Mouse (Mus musculus): Measurements from ENCODE around the gene Gm14137. TPM values are rescaled to one million over a fixed set of nuclear protein-coding genes. Genes with fewer than 3 reads are reported as not detected.

Gene Gm14137
- polyA plus RNA-seq (2015; fragmentation: Nextera tagmentation; extraction: Ambion mirVana) = 0.12 and 0.13 TPM in 2 replicates

- no peak for TF ChIP-seq CTCF (IDR thresholded peaks at IDR 0.05)
- no peak for TF ChIP-seq EP300 (IDR thresholded peaks at IDR 0.05)
Observed at GRCm38 (mm10) chr2:119173991-119174651, at the start of gene Gm14137. Gm14137 (plus strand) TSS chr2:119174509.

GRCm38 (mm10) chr2:119136346-119136898, 37.9 kb upstream of the Gm14137 start:
- no peak overlapping the region for H3K27ac ChIP-seq (ENCODE audit: low read length)
- H3K36me3 ChIP-seq (ENCODE audit: insufficient read depth, low read length) = peaks cover 31% of the 10 kb centered on the region
- WGBS = 75% methylated on average over 5 of the region's 5 CpGs
- H3K9me3 ChIP-seq (ENCODE audit: low read length) = no peaks in the 10 kb centered on the region
- H3K9ac ChIP-seq (replicated peaks; ENCODE audit: low read depth) = no peak overlapping the region
- H3K4me1 ChIP-seq (ENCODE audit: insufficient read depth, low read depth, low read length) = no peaks in the 10 kb centered on the region
- DNase-seq (ENCODE audit: low spot score) = no peak
- H3K4me2 ChIP-seq (replicated peaks; ENCODE audit: low read depth, low read length) = no peak overlapping the region
- H3K27me3 ChIP-seq (replicated peaks; ENCODE audit: insufficient read depth, low read length) = no peaks in the 10 kb centered on the region
- no peak overlapping the region for H3K4me3 ChIP-seq (ENCODE audit: low read depth, low read length)
- ATAC-seq = no peak
- TF ChIP-seq EP300 (IDR thresholded peaks at IDR 0.05) = no peak
- no peak for TF ChIP-seq CTCF (IDR thresholded peaks at IDR 0.05)

More at GRCm38 (mm10) chr2:119173991-119174651, at the start of gene Gm14137:
- Histone ChIP-seq H3K36me3 (ENCODE audit: insufficient read depth, low read length) (no peaks in the 10 kb centered on the region), H3K4me3 (ENCODE audit: low read depth, low read length) (no peak within 1 kb of the TSS), H3K9ac (replicated peaks; ENCODE audit: low read depth) (no peak within 1 kb of the TSS), H3K9me3 (ENCODE audit: low read length) (no peaks in the 10 kb centered on the region), H3K4me2 (replicated peaks; ENCODE audit: low read depth, low read length) (no peak within 1 kb of the TSS), H3K27ac (ENCODE audit: low read length) (no peak within 1 kb of the TSS), H3K27me3 (replicated peaks; ENCODE audit: insufficient read depth, low read length) (no peaks in the 10 kb centered on the region), H3K4me1 (ENCODE audit: insufficient read depth, low read depth, low read length) (no peaks in the 10 kb centered on the region)
- no peak for DNase-seq (ENCODE audit: low spot score)
- 65% methylated on average over 8 of the region's 8 CpGs for WGBS
- ATAC-seq = no peak

- Histone ChIP-seq H3K4me1 (ENCODE audit: insufficient read depth, low read depth, low read length) (no peaks in the 10 kb centered on the region), H3K27me3 (replicated peaks; ENCODE audit: insufficient read depth, low read length) (no peaks in the 10 kb centered on the region), H3K9me3 (ENCODE audit: low read length) (no peaks in the 10 kb centered on the region), H3K4me2 (replicated peaks; ENCODE audit: low read depth, low read length) (no peak overlapping the region), H3K27ac (ENCODE audit: low read length) (no peak overlapping the region), H3K36me3 (ENCODE audit: insufficient read depth, low read length) (peaks cover 41% of the 10 kb centered on the region), H3K4me3 (ENCODE audit: low read depth, low read length) (no peak overlapping the region), H3K9ac (replicated peaks; ENCODE audit: low read depth) (no peak overlapping the region)
- peak; percentile 59 for TF ChIP-seq CTCF (IDR thresholded peaks at IDR 0.05)
- no peak for TF ChIP-seq EP300 (IDR thresholded peaks at IDR 0.05)
- DNase-seq (ENCODE audit: low spot score) (no peak), ATAC-seq (no peak)
- 97% methylated on average over 2 of the region's 2 CpGs for WGBS
Observed at GRCm38 (mm10) chr2:119145199-119145598, 29.1 kb upstream of the Gm14137 start.

- ATAC-seq (no peak), DNase-seq (ENCODE audit: low spot score) (no peak)
- Histone ChIP-seq H3K9me3 (ENCODE audit: low read length) (no peaks in the 10 kb centered on the region), H3K27ac (ENCODE audit: low read length) (no peak overlapping the region), H3K36me3 (ENCODE audit: insufficient read depth, low read length) (peaks cover 39% of the 10 kb centered on the region), H3K4me1 (ENCODE audit: insufficient read depth, low read depth, low read length) (no peaks in the 10 kb centered on the region), H3K4me3 (ENCODE audit: low read depth, low read length) (no peak overlapping the region), H3K9ac (replicated peaks; ENCODE audit: low read depth) (no peak overlapping the region), H3K4me2 (replicated peaks; ENCODE audit: low read depth, low read length) (no peak overlapping the region), H3K27me3 (replicated peaks; ENCODE audit: insufficient read depth, low read length) (no peaks in the 10 kb centered on the region)
- 88% methylated on average over 6 of the region's 6 CpGs for WGBS
- TF ChIP-seq CTCF (IDR thresholded peaks at IDR 0.05) = no peak
- no peak for TF ChIP-seq EP300 (IDR thresholded peaks at IDR 0.05)
Observed at GRCm38 (mm10) chr2:119146435-119146834, 27.9 kb upstream of the Gm14137 start.

- Histone ChIP-seq H3K27ac (ENCODE audit: low read length) (no peak overlapping the region), H3K36me3 (ENCODE audit: insufficient read depth, low read length) (peaks cover 31% of the 10 kb centered on the region), H3K27me3 (replicated peaks; ENCODE audit: insufficient read depth, low read length) (no peaks in the 10 kb centered on the region), H3K4me1 (ENCODE audit: insufficient read depth, low read depth, low read length) (no peaks in the 10 kb centered on the region), H3K4me3 (ENCODE audit: low read depth, low read length) (no peak overlapping the region), H3K9me3 (ENCODE audit: low read length) (no peaks in the 10 kb centered on the region), H3K9ac (replicated peaks; ENCODE audit: low read depth) (no peak overlapping the region), H3K4me2 (replicated peaks; ENCODE audit: low read depth, low read length) (no peak overlapping the region)
- 86% methylated on average over 22 of the region's 22 CpGs for WGBS
- no peak for DNase-seq (ENCODE audit: low spot score)
- no peak for TF ChIP-seq CTCF (IDR thresholded peaks at IDR 0.05)
- no peak for TF ChIP-seq EP300 (IDR thresholded peaks at IDR 0.05)
- ATAC-seq = no peak
Observed at GRCm38 (mm10) chr2:119147160-119147678, 27.1 kb upstream of the Gm14137 start.

GRCm38 (mm10) chr2:119147775-119148174, 26.5 kb upstream of the Gm14137 start:
- H3K27me3 ChIP-seq (replicated peaks; ENCODE audit: insufficient read depth, low read length) = no peaks in the 10 kb centered on the region
- no peak overlapping the region for H3K4me3 ChIP-seq (ENCODE audit: low read depth, low read length)
- H3K9me3 ChIP-seq (ENCODE audit: low read length) = no peaks in the 10 kb centered on the region
- 88% methylated on average over 8 of the region's 8 CpGs for whole genome bisulfite sequencing
- no peak for DNase-seq (ENCODE audit: low spot score)
- H3K9ac ChIP-seq (replicated peaks; ENCODE audit: low read depth) = no peak overlapping the region
- TF ChIP-seq EP300 (IDR thresholded peaks at IDR 0.05) (no peak), CTCF (IDR thresholded peaks at IDR 0.05) (no peak)
- no peak overlapping the region for H3K27ac ChIP-seq (ENCODE audit: low read length)
- no peak overlapping the region for H3K4me2 ChIP-seq (replicated peaks; ENCODE audit: low read depth, low read length)
- H3K4me1 ChIP-seq (ENCODE audit: insufficient read depth, low read depth, low read length) = no peaks in the 10 kb centered on the region
- H3K36me3 ChIP-seq (ENCODE audit: insufficient read depth, low read length) = peaks cover 29% of the 10 kb centered on the region
- ATAC-seq = no peak

Data from lung, postnatal 0 days (tissue).